Mouse (Mus musculus) stomach, postnatal 0 days (tissue): Measurements from ENCODE around the gene Gpr142. TPM values are rescaled to one million over a fixed set of nuclear protein-coding genes. Genes with fewer than 3 reads are reported as not detected.

ENCODE experiments used
- ATAC-seq: fragments of 200-750 bp; cut with Nextera tagmentation; 2 replicates; pipeline ENCODE4 v1.8.0; 2017; ENCODE audit not compliant: low FRiP score, low TSS enrichment
- DNase-seq: peaks from one replicate; pipeline ENCODE4 v3.0.0-alpha.2; 2016; ENCODE audit warnings: low spot score
- H3K27ac ChIP-seq: fragments of 300-500 bp; sonication (generic); replicated peaks from 2 replicates; pipeline ENCODE4 v1.5.1; 2014; ENCODE audit warnings: mild to moderate bottlenecking, control low read depth
- H3K27me3 ChIP-seq: fragments of 300-500 bp; sonication (generic); 2 replicates; pipeline ENCODE4 v1.6.1; 2014; ENCODE audit warnings: low read length; ENCODE audit not compliant: control insufficient read depth, insufficient read depth
- H3K36me3 ChIP-seq: fragments of 300-500 bp; sonication (generic); 2 replicates; pipeline ENCODE4 v1.6.1; 2014; ENCODE audit warnings: low read length, mixed read lengths; ENCODE audit not compliant: control insufficient read depth, insufficient read depth
- H3K4me1 ChIP-seq: fragments of 300-500 bp; sonication (generic); replicated peaks from 2 replicates; pipeline ENCODE4 v1.6.1; 2014; ENCODE audit warnings: antibody characterized with exemption; ENCODE audit not compliant: control insufficient read depth, insufficient read depth
- H3K4me2 ChIP-seq: fragments of 300-500 bp; sonication (generic); replicated peaks from 2 replicates; pipeline ENCODE4 v1.6.1; 2014; ENCODE audit warnings: low read depth, mild to moderate bottlenecking, control low read depth, moderate library complexity
- H3K4me3 ChIP-seq: fragments of 300-500 bp; sonication (generic); 2 replicates; pipeline ENCODE4 v1.5.1; 2014; ENCODE audit warnings: low read depth, low read length, control low read depth
- H3K9ac ChIP-seq: fragments of 300-500 bp; sonication (generic); 2 replicates; pipeline ENCODE4 v1.6.1; 2014; ENCODE audit warnings: mild to moderate bottlenecking, low read length, control low read depth, mixed read lengths
- H3K9me3 ChIP-seq: fragments of 300-500 bp; sonication (generic); 2 replicates; pipeline ENCODE4 v1.6.1; 2016; ENCODE audit warnings: low read length; ENCODE audit not compliant: control insufficient read depth
- CTCF ChIP-seq: IDR thresholded peaks from 2 replicates; pipeline ENCODE4 v1.5.1; 2016; ENCODE audit warnings: antibody characterized with exemption, low read depth, mild to moderate bottlenecking, moderate library complexity
- EP300 ChIP-seq: optimal IDR thresholded peaks from 2 replicates; pipeline ENCODE3; 2016; ENCODE audit warnings: antibody characterized with exemption
- WGBS: fragments of 180-500 bp; shearing (Covaris S2); extraction: QIAGEN DNeasy Blood & Tissue Kit; methylation state at CpG from one replicate; pipeline ENCODE4 v1.1.7; 2014; 5-methylcytosine and 5-hydroxymethylcytosine counted together
- polyA plus RNA-seq: library from polyadenylated mRNA; unstranded; fragments of >200 nt; fragmentation: Nextera tagmentation; extraction: Ambion mirVana; gene quantifications from 2 replicates; pipeline ENCODE4 v1.2.1, GENCODE M21; 2015

Gene Gpr142
- polyA plus RNA-seq: 0.08 TPM in 1 of 2 replicates, not detected in the other

DNA sequence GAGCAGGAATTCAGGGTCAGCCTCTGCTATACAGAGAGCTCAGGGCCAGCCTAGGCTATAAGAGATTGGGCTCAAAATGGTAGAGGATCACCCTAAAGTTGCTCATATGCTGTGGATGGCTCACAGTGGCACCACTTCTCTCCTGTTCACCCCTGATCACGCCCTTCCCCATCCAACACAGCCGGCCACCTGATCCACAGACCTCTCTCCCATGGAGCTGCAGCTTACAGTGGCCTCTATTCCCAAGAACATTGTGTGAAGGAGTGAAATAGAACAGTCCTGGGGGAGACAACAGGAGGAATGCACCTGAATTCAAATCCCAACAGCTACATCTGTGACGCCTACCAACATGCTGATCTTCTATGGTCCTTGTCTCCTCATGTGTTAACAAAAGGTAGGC lies at the start of gene Gpr142:
Gpr142 (plus strand) TSS at position 301 of the 400 bp plus-strand sequence.
- Histone ChIP-seq H3K4me2 (no peak within 1 kb of the TSS), H3K9me3 (no peaks in the 10 kb centered on the region), H3K4me1 (no peaks in the 10 kb centered on the region), H3K9ac (no peak within 1 kb of the TSS), H3K4me3 (no peak within 1 kb of the TSS), H3K36me3 (no peaks in the 10 kb centered on the region), H3K27ac (no peak within 1 kb of the TSS), H3K27me3 (no peaks in the 10 kb centered on the region)
- 92% methylated on average over 3 of the region's 3 CpGs for WGBS
- DNase-seq (no peak), ATAC-seq (no peak)
- TF ChIP-seq CTCF (no peak), EP300 (no peak)

DNA sequence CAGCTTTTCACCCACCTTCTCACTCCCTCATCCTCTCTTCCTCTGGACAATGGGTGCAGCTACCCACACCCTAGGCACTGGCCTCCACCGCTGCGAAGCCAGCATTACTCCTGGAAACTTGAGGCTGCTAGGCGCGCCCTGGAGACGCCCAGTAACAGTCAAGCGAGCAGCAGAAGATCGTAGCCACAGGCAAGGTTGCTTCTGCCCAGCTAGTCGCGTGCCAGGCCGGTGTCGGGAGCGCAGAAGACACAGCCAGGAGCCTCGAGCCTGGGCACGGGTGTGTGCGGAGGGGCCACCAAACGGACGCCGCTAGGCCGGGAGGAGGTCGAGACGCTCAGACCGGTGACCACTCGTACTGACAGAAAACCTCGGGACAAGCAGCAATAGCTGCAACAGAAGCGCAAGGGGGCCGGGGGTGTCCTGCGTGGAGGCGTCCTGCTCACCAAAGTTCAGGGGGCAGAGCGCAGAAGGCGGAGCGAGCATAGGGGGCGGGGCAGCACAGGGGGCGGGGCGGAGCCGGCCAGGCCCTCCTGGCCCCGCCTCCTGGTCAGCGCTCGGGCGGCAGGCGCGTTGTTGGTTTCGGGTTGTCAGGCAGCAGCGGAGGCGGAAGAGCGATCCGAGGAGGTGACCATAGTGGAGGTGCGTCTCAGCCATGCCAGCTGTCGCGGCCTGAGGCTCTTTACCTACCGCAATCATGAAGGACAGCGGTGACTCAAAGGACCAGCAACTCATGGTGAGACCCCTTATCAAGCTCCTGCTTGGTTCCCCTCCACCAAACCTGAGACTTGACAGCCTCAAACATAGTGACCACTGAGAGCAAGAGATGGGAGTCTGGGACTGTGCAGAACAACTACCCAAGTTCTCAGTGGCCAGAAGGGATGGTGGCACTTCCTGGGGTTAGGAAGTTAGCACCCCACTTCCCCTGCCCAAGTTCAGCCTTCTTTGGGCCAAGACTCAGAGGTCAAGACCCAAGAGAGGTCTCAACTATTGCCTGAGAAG lies 33.6 kb upstream of the Gpr142 start, which contains the start of gene Kif19a:
Kif19a (plus strand) TSS at position 569 of the 999 bp plus-strand sequence.
- WGBS: 3% methylated on average over 48 of the region's 51 CpGs
- H3K27ac ChIP-seq: no peak within 1 kb of the TSS
- H3K4me2 ChIP-seq: peak within 1 kb of the TSS; percentile 70
- peak within 1 kb of the TSS; percentile 45 for H3K4me3 ChIP-seq
- ATAC-seq: peak; percentile 86
- no peaks in the 10 kb centered on the region for H3K36me3 ChIP-seq
- no peaks in the 10 kb centered on the region for H3K9me3 ChIP-seq
- peak; percentile 86 for DNase-seq
- peak within 1 kb of the TSS; percentile 28 for H3K9ac ChIP-seq
- TF ChIP-seq CTCF (peak; percentile 5; the same call in 1 of the 2 replicates), EP300 (no peak)
- H3K27me3 ChIP-seq: no peaks in the 10 kb centered on the region
- H3K4me1 ChIP-seq: no peaks in the 10 kb centered on the region

DNA sequence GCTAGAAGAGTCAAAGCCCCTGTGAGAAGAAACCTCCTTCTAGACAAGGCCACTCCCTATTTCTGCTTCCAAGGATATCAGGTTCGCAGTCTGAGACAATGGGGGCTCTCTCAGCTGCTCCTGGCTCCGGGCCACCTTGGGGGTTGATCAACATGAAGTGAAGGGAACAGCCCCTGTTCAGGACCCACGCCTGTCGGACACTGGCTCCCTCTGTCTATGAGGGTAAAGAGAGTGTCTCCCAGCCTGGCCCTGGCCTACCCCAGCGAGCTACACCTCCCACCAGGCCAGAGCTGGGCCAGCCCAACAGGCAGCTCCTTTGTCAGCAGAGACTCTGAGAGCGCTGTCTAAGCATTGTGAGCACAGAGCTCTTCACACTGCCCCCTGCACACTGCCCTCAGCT lies 28.8 kb upstream of the Gpr142 start:
- no peak overlapping the region for H3K4me3 ChIP-seq
- H3K27me3 ChIP-seq: no peaks in the 10 kb centered on the region
- no peak overlapping the region for H3K9ac ChIP-seq
- no peaks in the 10 kb centered on the region for H3K9me3 ChIP-seq
- 43% methylated on average over 6 of the region's 6 CpGs for WGBS
- no peak overlapping the region for H3K4me2 ChIP-seq
- no peaks in the 10 kb centered on the region for H3K36me3 ChIP-seq
- H3K27ac ChIP-seq: no peak overlapping the region
- TF ChIP-seq CTCF (no peak), EP300 (no peak)
- no peaks in the 10 kb centered on the region for H3K4me1 ChIP-seq
- DNase-seq (no peak), ATAC-seq (no peak)

DNA sequence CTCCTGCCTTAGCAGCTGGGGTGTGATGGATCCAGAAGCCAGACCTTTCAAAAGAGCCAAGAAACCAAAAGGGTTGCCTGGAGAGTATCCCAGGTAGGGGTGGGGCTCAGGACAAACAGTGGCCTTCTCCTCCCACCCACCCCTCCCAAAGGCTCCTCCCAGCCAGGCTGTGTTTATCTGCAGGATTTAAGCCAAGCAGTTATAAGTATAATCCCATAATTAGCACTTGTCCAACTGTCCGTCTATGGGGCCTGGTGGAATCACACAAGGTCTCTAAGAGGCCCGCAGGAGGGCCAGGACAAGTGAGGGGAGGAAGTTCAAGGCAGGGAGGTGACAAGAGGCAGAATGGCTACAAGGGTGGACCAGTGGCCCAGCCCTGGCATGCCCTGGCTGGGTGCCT lies 26.8 kb upstream of the Gpr142 start:
- Histone ChIP-seq H3K4me3 (no peak overlapping the region), H3K36me3 (no peaks in the 10 kb centered on the region), H3K9me3 (no peaks in the 10 kb centered on the region), H3K9ac (no peak overlapping the region), H3K4me1 (no peaks in the 10 kb centered on the region), H3K27ac (no peak overlapping the region), H3K27me3 (no peaks in the 10 kb centered on the region), H3K4me2 (no peak overlapping the region)
- ATAC-seq: no peak
- 56% methylated on average over 2 of the region's 2 CpGs for WGBS
- TF ChIP-seq EP300 (no peak), CTCF (no peak)
- no peak for DNase-seq

DNA sequence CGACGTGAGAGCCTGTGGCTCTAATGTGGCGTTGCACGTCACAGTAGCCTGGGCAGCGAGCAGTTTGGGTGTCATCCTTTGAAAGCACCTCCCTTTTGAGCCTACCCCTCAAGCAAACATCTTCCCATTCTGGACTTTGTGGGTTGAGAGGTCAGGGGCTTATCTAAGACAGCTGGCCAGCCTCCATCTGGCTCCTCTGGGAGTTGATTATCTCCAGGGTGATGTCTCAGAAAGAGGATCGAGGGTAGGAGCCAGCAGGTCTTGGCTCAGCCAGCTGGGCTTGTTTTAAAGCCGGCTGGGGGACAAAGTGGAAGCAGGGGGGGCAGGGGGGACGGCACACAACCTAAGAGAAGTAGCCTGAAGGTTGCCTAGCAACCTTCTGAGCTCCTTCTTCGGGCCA lies 18.6 kb upstream of the Gpr142 start:
- no peak for TF ChIP-seq CTCF
- TF ChIP-seq EP300: no peak
- DNase-seq (no peak), ATAC-seq (no peak)
- 44% methylated on average over 9 of the region's 9 CpGs for WGBS
- no peaks in the 10 kb centered on the region for H3K4me1 ChIP-seq
- H3K4me3 ChIP-seq: no peak overlapping the region
- no peak overlapping the region for H3K9ac ChIP-seq
- H3K4me2 ChIP-seq: no peak overlapping the region
- no peaks in the 10 kb centered on the region for H3K36me3 ChIP-seq
- no peaks in the 10 kb centered on the region for H3K9me3 ChIP-seq
- no peak overlapping the region for H3K27ac ChIP-seq
- H3K27me3 ChIP-seq: no peaks in the 10 kb centered on the region

DNA sequence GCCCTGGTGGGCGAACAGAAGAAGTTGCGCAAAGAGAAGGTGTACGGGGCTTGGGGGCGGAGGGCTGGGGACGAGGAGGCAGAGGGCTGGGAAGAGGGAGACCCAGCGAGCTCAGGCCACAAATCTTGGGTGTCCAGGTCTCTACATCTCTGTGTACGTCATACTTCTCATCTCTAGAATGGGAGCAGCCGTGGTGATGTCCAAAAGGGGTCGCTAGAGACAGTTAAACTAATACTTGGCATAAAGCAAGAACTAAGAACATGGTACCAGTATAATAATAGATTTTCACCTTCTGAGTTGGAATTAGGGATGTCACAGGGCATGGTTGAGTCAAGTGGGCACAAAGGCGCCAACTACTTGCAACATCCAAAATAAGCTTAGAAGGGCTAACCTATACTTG lies 12.8 kb upstream of the Gpr142 start:
- peak overlapping the region; percentile 40 for H3K4me2 ChIP-seq
- TF ChIP-seq CTCF: no peak; the same call in 1 of the 2 replicates
- no peak for TF ChIP-seq EP300
- 48% methylated on average over 10 of the region's 10 CpGs for WGBS
- ATAC-seq (no peak), DNase-seq (no peak)
- H3K27ac ChIP-seq: no peak overlapping the region
- no peaks in the 10 kb centered on the region for H3K9me3 ChIP-seq
- H3K36me3 ChIP-seq: no peaks in the 10 kb centered on the region
- no peak overlapping the region for H3K9ac ChIP-seq
- no peaks in the 10 kb centered on the region for H3K4me1 ChIP-seq
- H3K27me3 ChIP-seq: no peaks in the 10 kb centered on the region; the same call in 1 of the 2 replicates
- H3K4me3 ChIP-seq: 0 out of 2 replicates have a peak overlapping the region, but pooled peaks have one; percentile 12
